Mouse (Mus musculus) c-Kit-positive CD71-negative TER-119-negative erythroid progenitor cells, embryonic 14.5 days (primary cell): ENCODE data around the gene Daglb.

Experiments used
- DNase-seq: peaks from one replicate; pipeline ENCODE4 v3.0.0-alpha.2; 2013; ENCODE audit warnings: low read depth

The Daglb gene

GRCm38 (mm10) chr5:143464100-143464756 lies at the start of gene Daglb:
TSS of gene Daglb (plus strand) at chr5:143464584.
- peak; percentile 80 for DNase-seq

DNA sequence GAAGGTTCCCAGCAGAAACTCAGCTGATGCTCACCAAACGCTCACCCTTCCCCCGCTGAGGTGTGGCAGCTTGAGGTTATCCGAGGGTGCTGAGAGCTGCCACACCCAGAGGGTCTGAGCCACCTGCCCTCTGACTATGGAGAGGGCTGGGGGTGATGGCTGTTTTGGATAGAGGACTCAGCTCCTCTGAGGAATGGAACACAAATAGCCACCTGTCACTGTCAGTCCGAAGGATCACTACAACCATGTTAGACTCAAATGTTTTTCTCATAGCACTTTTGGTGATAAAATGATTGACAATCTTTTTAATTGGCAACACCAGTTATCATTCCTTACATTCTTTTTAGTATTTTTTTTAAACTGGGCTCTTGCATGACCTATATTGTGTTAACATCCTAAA lies 42.9 kb upstream of the Daglb start:
- DNase-seq: no peak

- no peak for DNase-seq
Observed at GRCm38 (mm10) chr5:143422990-143423389, 41.4 kb upstream of the Daglb start.

GRCm38 (mm10) chr5:143423899-143424519 lies 40.4 kb upstream of the Daglb start:
- DNase-seq: peak; percentile 70

GRCm38 (mm10) chr5:143434421-143434820 lies 30.0 kb upstream of the Daglb start:
- DNase-seq: peak; percentile 69

- no peak for DNase-seq
Observed at GRCm38 (mm10) chr5:143441298-143441697, 23.1 kb upstream of the Daglb start.

DNA sequence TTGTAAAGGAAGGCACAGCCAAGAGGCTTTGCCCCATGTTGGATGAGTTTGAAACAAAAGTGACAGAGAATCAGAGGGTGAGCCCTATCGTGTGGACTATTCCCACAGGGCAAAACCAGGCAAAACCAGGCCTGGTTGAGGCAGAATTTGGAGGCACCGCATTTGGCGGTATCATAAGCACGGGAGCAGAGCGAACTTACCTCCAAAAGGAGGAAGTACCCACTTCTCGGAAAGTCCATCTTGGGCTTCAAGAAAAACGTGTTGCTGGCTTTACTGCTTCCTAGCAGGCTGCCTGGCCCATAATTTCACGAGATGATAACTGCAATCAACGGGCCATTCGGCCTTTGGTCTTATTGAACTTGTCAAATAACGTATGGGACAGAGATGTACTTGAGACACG lies 22.6 kb upstream of the Daglb start:
- no peak for DNase-seq

GRCm38 (mm10) chr5:143463671-143464070 lies 713 bp upstream of the Daglb start:
- DNase-seq: no peak

- DNase-seq: no peak
Observed at GRCm38 (mm10) chr5:143464757-143465118, 354 bp downstream of the Daglb start.

- no peak for DNase-seq
Observed at GRCm38 (mm10) chr5:143465156-143466085, 1.0 kb downstream of the Daglb start.

- no peak for DNase-seq
Observed at GRCm38 (mm10) chr5:143466891-143467669, 2.7 kb downstream of the Daglb start.

DNA sequence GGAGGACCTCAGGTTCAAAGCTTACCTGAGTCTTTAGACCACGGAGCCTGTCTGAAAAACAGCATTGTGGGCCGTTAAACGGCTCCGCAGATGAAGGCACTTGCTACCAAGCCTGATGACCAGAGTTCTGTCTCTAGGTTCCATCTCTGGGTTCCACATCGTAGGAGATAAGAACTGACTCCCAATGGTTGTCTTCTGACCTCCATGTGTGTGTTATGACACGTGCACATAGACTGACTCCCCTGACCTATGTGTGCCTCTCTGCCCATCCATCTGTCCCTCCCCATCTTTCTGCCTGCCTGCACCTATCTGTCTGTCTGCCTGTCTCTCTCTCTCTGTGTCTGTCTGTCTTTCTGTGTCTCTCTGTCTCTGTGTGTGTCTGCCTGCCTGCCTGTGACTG lies 3.5 kb downstream of the Daglb start:
- DNase-seq: no peak

DNA sequence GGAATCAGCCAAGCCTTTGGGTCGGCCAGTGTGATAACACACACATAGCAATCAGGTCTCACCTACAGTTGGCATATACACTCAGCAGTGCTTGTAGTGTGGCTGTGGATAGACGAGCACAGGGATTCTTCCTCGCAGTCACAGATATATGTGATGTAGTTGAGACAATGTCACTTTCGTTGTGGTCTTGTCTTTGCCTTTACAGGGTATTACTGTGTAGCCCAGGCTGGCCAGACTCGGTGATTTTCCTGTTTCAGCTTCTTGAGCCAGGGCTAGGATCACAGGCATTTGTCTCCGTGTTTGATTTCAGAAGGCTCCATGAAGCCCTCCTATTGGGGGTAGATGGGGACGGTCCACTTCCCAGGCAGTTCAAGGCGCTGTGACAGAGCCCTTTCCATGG lies 5.2 kb downstream of the Daglb start:
- no peak for DNase-seq

DNA sequence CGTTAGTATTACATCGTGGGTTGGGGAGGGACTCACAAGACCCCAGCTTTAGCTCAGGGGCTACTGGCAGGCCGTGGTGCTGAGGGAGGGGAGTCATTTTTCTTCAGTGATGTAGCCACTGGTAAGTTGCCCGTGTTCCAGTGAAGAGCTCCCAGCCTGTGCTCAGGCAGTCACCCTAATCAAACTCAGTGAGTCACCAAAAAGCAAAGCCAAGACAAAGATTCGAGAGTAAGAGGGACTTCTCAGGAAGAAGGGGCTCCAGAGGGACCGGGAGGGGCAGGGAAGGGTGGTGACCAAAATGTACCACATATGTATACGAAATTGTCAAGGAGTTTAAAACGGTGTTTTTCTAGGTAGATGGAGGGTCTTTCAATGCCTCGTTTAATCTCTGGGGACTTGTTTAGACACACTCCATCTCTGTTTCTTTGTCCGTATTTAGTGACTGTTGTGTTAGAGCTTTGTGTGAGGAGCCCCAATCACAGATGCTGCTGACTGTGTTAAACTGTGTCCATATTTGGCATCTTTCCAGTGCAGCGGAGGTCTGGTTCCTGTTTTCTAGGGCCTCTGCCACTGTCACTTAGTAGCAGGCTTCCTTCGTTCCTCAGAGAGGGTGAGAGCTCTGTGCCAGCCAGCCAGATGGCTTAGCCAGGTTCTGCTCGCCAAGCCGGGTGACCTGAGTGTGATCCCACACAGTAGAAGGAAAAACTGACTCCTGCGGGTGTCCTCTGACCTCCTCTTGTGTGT lies 6.2 kb downstream of the Daglb start:
- DNase-seq: peak; percentile 70

DNA sequence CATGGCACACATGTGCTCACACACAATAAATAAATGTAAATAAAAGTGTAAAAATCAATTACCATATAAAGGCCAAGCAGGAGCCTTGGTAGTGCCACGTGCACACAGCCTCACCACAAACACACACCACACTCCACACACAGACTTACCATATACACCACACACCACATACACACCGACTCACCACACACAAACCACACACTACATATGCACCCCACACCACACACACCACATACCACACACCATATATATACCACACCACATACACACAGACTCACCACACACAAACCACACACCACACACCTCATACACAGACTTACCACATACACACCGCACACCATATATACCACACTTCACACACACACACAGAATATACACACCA lies 6.8 kb downstream of the Daglb start:
- DNase-seq: no peak

DNA sequence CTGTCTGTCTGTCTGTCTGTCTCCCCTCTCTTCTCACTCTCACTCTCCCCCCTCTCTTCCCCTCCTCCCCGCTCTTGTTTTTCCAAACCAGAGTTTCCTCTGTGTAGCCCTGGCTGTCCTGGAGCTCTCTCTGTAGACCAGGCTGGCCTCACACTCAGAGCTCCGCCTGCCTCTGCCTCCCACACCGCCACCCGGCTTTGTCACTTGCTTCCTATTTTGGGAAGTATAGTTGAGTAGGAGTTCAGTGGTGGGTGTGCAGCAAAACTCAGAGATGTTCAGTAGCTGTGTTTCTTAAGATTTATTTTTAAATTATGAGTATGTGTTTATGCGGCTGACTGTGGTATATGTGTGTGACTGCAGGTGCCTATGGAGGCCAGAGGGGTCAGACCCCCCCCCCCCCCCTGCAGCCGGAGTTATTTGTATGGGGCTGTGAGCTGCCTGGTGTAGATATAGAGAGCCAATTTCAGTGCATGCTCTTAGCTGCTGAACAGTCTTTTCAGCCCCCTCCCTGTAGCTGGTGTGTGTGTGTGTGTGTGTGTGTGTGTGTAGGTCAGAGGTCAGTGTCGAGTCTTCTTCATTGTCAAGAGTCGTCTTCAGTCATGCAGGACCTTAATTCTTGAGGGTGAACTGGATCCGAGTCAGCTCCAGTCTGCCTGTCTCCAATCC lies 7.7 kb downstream of the Daglb start:
- DNase-seq: no peak

- no peak for DNase-seq
Observed at GRCm38 (mm10) chr5:143475153-143475844, 10.9 kb downstream of the Daglb start.

- DNase-seq: no peak
Observed at GRCm38 (mm10) chr5:143476013-143476412, 11.6 kb downstream of the Daglb start.

GRCm38 (mm10) chr5:143477901-143478300 lies 13.5 kb downstream of the Daglb start:
- DNase-seq: no peak

DNA sequence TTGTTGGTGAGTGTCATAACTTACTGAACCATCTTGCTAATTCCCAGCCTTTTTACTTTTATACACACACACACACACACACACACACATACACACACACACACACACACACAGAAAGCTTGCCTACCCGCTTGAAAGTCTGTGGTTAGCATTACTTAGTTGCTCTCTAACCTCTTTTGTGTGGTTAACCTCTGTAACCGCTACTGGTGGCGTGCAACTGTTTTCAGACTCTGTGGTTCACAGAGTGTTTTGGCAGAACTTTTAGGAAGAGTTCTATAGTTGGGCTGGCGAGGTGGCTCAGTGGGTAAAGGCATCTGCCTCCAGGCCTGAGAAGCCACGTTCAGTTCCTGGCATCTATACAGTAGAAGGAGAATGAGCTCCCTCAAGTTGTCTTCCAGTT lies 20.6 kb downstream of the Daglb start:
- DNase-seq: no peak
